Mouse (Mus musculus) kidney, adult 10 weeks (tissue): ENCODE measurements around the gene Parp4. TPM values are rescaled to one million over a fixed set of nuclear protein-coding genes. Genes with fewer than 3 reads are reported as not detected.

Source experiments
- polyA plus RNA-seq: library from polyadenylated mRNA; stranded (reverse); fragments of 350-450 nt; fragmentation: Illumina TruSeq; extraction: RNeasy Lipid Tissue Mini Kit (QIAGEN cat#74804); gene quantifications from one replicate; pipeline ENCODE4 v1.2.3, GENCODE M21; 2014; ENCODE audit warnings: low read depth, low replicate concordance

Gene Parp4
- polyA plus RNA-seq, result 28.2 TPM

DNA sequence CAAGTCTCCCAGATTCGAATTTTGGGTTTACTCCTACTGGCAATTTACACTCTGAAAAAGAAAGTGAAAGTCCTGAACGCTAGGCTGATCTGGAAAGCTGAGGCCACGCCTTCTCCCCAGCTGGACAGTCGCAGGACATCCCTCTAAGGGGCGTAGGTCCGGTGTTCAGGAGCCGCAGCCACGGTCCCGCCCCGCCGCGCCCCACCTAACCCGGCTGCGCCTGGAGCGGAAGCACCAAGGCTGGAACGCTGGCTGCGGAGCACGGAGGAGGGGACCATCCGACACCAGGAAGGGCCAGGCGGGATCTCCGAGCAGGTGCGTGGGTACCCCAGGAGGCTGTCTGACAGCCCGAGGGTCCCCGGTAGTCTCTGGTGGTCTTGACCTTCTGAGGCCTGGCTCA, at the start of gene Parp4, which contains the start of gene Cenpj:
Gene Parp4, plus strand, starts transcription at position 204 of the 400 bp plus-strand sequence.
Gene Cenpj, minus strand, starts transcription at position 10 of the 400 bp plus-strand sequence.

DNA sequence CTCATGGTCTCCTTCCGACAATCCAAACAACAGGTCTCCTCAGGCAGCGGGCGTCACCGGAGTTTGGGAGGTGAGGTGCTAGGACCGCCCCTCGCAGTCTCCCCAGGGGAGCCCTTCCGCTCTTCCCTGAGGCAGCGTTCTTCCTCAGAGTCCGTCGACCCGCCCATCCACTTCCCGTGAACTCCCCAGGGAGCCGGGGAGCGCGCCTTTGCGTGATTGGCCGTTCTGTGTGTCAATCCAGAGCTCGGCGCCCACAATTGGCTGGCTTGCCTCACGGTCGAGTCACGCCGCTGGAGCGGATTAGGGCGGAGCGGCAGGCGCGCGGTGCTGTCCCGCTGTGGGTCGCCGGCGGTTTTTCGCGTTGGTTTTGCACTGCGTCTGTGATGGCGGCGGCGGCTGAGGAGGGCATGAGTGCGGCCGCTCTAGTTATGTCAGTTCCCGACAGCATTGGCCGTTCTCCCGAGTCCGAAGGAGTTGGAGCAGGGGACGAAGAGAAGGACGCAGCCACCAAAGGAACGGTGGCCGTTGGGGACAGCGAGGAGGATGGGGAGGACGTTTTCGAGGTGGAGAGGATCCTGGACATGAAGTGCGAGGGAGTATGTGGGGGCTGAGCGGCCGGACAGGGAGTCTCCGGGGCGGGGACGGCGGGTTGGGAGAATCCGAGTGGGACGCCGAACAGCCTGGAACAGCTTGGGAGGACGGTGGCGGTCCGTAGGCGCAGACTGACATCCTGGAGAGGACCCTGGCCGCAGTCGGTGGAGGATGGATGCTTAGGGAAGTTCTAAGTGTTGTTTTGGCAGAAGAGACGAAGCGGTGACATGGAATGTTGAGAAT, 92.8 kb downstream of the Parp4 start, which contains the start of gene Mphosph8:
Gene Mphosph8, plus strand, starts transcription at position 280 of the 834 bp plus-strand sequence.

Other genes with a start within 250 kb of the Parp4 start
- 0.12 TPM for gene Atp12a, start 210.6 kb upstream of the Parp4 start, polyA plus RNA-seq
- gene Rnf17, start 173.0 kb upstream of the Parp4 start, polyA plus RNA-seq, result 0.32 TPM
- gene Cenpj, start 194 bp upstream of the Parp4 start, polyA plus RNA-seq, result 12.9 TPM
- 56.6 TPM for gene Mphosph8, start 92.6 kb downstream of the Parp4 start, polyA plus RNA-seq
- 37.6 TPM for gene Pspc1, start 202.7 kb downstream of the Parp4 start, polyA plus RNA-seq
- 121 TPM for gene Zmym5, start 236.1 kb downstream of the Parp4 start, polyA plus RNA-seq